Mouse (Mus musculus) ES-Bruce4 (cell line): ENCODE data around the gene Fermt3.

Experiments
- CTCF ChIP-seq: IDR thresholded peaks from one replicate; pipeline ENCODE4 v1.8.1; 2011; ENCODE audit warnings: low read depth, low read length
- POLR2A ChIP-seq: IDR thresholded peaks from one replicate; pipeline ENCODE4 v1.8.1; 2011; ENCODE audit warnings: low read length; ENCODE audit not compliant: insufficient read depth

GRCm38 (mm10) chr19:6989251-6989650 lies 30.0 kb downstream of the Fermt3 start:
- TF ChIP-seq POLR2A (no peak), CTCF (no peak)
